Mouse (Mus musculus) testis, adult 2 months (tissue): Measurements from ENCODE around the gene Stat6. TPM values are rescaled to one million over a fixed set of nuclear protein-coding genes. Genes with fewer than 3 reads are reported as not detected.

Experiments
- H3K27ac ChIP-seq: fragments of 200-500 bp; 2 replicates; pipeline ENCODE4 v1.5.1; 2012; ENCODE audit warnings: low read depth, low read length; ENCODE audit not compliant: control insufficient read depth, insufficient read depth
- H3K27me3 ChIP-seq: fragments of 200-500 bp; 2 replicates; pipeline ENCODE4 v1.6.1; 2012; ENCODE audit warnings: mild to moderate bottlenecking, low read length, moderate library complexity; ENCODE audit not compliant: control insufficient read depth, insufficient read depth
- H3K36me3 ChIP-seq: fragments of 200-500 bp; 2 replicates; pipeline ENCODE4 v1.6.1; 2012; ENCODE audit warnings: mild to moderate bottlenecking, low read length; ENCODE audit not compliant: control insufficient read depth, insufficient read depth
- H3K4me1 ChIP-seq: fragments of 200-500 bp; 2 replicates; pipeline ENCODE4 v1.6.1; 2012; ENCODE audit warnings: low read length; ENCODE audit not compliant: control insufficient read depth, insufficient read depth
- H3K4me3 ChIP-seq: fragments of 200-500 bp; 2 replicates; pipeline ENCODE4 v1.5.1; 2012; ENCODE audit warnings: low read depth, mild to moderate bottlenecking, low read length, moderate library complexity, mixed read lengths; ENCODE audit not compliant: control insufficient read depth
- CTCF ChIP-seq: fragments of 200-500 bp; IDR thresholded peaks from 2 replicates; pipeline ENCODE4 v1.5.1; 2012; ENCODE audit warnings: low read depth, mild to moderate bottlenecking, inconsistent platforms, low read length, moderate library complexity; ENCODE audit not compliant: control insufficient read depth, insufficient read depth, insufficient replicate concordance
- POLR2A ChIP-seq: fragments of 200-500 bp; IDR thresholded peaks from 2 replicates; pipeline ENCODE4 v1.6.1; 2012; ENCODE audit warnings: low read depth, mild to moderate bottlenecking, inconsistent platforms, low read length, moderate library complexity; ENCODE audit not compliant: control insufficient read depth
- polyA plus RNA-seq: library from polyadenylated mRNA; depleted of rRNA; stranded (reverse); fragments of >200 nt; gene quantifications from 2 replicates; pipeline ENCODE4 v1.2.3, GENCODE M21; 2012

The Stat6 gene
- polyA plus RNA-seq, 1 experiment: 3.9 TPM

DNA sequence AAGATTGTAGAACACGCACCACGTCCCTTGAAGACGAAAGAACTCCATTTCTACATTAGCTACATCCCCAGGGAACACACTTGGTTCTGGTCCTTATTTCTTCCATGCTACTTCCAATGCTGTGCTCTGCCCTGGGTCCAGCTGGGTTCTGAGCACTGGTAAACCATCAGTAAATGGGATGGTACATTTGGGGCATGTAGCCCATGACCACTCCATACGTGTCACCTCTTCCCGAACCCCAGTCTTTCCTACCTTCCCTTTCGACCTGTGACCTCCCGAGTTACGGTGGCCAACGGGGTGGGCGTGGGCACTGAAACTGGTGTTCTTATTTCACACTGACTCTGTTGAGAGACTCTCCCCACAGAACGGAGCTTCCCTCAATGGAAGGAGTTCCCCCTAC lies 43.5 kb upstream of the Stat6 start:
- H3K27me3 ChIP-seq: no peaks in the 10 kb centered on the region
- peaks cover 16% of the 10 kb centered on the region for H3K4me1 ChIP-seq
- no peak overlapping the region for H3K4me3 ChIP-seq
- H3K36me3 ChIP-seq: no peaks in the 10 kb centered on the region
- TF ChIP-seq POLR2A (no peak), CTCF (no peak)
- peak overlapping the region; percentile 62 for H3K27ac ChIP-seq

DNA sequence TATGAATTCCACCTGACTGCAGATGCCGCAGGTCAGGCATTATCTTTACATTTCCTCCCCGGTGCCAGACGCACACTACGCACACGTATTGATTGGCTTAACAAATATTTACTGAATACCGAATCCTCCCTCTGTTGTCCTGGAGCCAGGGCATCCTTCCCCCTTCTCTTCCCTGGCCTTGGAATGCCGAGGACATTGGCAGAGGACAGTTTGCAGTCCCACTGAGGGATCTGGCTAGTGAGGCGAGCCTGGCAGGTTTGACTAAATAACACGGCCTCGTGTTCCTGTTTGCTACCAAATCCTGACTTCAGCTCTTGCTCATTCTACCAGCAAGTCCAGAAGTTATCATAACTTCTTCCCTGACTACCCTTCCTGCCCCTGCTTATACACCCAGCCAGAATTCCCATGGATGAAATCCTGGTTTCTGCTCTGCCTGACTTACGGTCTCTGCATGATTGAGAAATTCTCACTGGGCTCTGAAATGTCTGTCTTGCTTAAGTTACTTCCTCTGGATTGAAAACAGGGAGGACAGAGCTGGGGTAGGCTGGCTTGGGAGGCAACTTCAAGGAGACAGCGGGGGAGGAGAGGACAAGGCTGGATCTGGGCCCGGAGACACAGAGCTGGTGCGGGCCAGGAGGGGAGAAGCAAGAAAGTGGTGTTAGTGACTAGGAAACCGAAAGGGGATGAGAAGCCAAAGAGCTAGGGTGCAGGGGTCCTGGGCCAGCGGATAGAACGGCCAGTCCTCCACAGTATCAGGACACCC lies 42.8 kb upstream of the Stat6 start:
- TF ChIP-seq POLR2A (no peak), CTCF (no peak)
- peak overlapping the region; percentile 62 for H3K27ac ChIP-seq
- no peak overlapping the region for H3K4me3 ChIP-seq
- peaks cover 16% of the 10 kb centered on the region for H3K4me1 ChIP-seq
- no peaks in the 10 kb centered on the region for H3K27me3 ChIP-seq
- no peaks in the 10 kb centered on the region for H3K36me3 ChIP-seq

DNA sequence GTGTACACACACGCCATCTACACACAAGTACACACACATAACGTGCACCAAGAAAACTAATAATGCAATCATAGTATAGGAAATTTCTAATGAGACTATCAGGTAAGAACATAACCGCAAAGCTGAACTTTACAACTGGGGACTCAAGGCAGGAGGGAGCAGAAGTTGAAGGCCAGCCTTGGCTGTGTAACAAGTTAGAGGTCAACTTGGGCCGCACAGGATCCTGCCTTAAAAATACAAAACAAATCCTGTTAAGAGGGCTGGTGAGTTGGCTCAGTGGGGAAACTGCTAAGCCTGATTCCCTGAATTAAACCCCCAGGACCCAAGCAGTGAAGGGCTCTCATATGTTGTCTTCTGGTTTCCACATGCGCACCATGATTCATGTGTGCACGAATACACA lies 40.6 kb upstream of the Stat6 start:
- Histone ChIP-seq H3K36me3 (no peaks in the 10 kb centered on the region), H3K4me3 (no peak overlapping the region), H3K27ac (no peak overlapping the region), H3K4me1 (peaks cover 14% of the 10 kb centered on the region), H3K27me3 (no peaks in the 10 kb centered on the region)
- TF ChIP-seq POLR2A (no peak), CTCF (no peak)

DNA sequence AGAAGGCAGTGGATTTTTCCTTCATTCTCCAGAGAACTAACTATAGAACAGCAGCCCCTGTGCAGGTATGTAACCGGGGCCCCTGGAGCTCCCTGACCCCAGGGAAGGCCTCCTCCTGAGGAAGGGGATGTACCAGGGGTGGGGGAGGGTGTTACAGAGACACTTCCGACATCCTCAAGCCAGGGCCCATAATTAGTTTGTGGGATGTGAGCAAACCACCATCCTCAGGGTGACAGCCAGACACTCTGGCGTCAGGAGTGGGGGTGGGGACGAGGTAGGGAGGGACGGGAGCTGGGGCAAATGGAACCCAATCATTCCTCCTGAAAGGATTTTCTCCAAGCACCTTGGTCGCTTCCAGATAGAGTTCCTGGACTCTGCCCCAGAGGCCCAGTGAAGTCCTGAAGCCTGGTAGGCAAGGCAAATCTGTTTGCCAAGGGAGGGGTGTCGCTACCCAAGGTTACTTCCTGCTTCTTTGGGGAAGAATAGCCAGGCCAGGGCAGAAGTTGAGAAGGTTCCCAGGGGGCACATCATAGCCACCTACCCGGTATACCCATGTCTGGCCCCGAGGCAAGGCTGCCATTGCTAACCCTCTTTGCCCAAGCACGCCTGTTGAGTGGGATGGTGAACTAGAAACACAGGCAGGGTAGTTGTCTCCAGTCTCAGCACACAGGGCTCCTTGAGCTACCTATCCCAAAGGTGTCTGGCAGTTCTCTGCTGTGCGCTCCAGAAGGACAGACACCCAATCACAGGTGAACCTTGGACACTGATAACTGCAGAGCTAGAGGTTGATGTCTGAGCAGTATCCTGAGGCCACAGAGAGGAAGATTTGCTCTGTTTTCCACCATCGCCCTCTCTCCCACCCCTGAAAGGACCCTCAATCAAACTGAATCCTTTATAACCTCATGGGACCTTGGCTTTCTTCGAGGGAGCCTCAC lies 39.1 kb upstream of the Stat6 start:
- Histone ChIP-seq H3K4me3 (no peak overlapping the region), H3K27me3 (no peaks in the 10 kb centered on the region), H3K36me3 (no peaks in the 10 kb centered on the region), H3K27ac (peak overlapping the region; percentile 5; the same call in 1 of the 2 replicates), H3K4me1 (peaks cover 12% of the 10 kb centered on the region)
- TF ChIP-seq CTCF (no peak), POLR2A (no peak)

DNA sequence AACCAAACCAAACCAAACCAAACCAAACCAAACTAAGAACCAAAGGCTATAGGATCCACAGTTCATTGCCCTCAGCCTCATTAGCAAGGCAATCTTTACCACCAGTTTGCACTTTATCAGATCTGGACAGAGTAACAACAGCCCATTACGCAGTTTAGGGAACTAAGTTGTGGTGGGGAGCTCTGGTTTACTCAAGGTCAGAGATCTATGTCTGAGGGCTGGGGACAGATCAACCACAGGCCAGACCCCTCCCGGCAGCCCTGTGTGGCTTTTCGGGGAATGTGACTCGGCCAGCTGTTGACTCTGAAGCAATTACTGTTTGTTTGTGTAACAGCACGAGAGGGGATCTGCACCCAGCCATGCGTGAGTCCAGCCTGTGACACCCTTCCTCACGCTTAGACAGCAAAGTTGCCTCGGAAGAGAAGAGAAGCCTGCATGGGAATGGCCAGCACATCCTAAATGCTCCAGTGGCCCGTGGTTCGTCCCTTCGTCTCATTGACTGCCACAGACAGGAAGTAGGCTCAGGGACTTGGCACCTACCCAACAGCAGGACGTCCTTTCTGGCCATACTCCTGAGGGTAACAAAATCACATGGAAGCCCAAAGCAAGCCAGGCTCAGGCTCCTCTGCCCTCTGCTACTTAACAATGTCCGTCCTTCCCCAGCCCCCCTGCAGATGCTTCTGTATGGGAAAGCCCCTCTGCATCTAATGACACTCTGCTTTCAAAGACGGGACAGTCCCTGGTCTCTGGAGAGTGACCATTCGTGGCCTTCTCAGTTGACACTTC lies 38.1 kb upstream of the Stat6 start:
- H3K27me3 ChIP-seq: no peaks in the 10 kb centered on the region
- no peaks in the 10 kb centered on the region for H3K36me3 ChIP-seq
- H3K4me1 ChIP-seq: peaks cover 9% of the 10 kb centered on the region
- TF ChIP-seq CTCF (no peak), POLR2A (no peak)
- H3K27ac ChIP-seq: peak overlapping the region; percentile 45
- H3K4me3 ChIP-seq: no peak overlapping the region

DNA sequence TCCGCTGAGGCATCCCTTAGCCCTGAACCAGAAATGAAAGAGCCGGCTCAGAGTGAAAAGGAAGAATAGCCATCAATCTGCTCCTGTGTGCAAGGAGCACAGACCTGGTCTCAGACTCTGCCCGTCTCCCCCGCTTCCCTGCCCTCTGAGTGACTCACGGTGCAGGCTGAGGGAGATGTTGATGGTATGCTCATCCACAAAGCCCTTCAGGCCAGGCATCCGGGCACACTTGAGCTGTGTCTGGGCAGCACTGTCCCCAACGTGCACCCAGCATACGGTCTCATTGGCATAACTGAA lies 37.6 kb upstream of the Stat6 start:
- no peak overlapping the region for H3K4me3 ChIP-seq
- H3K27me3 ChIP-seq: no peaks in the 10 kb centered on the region
- no peak overlapping the region for H3K27ac ChIP-seq
- TF ChIP-seq CTCF (no peak), POLR2A (no peak)
- H3K36me3 ChIP-seq: no peaks in the 10 kb centered on the region
- peaks cover 9% of the 10 kb centered on the region for H3K4me1 ChIP-seq

DNA sequence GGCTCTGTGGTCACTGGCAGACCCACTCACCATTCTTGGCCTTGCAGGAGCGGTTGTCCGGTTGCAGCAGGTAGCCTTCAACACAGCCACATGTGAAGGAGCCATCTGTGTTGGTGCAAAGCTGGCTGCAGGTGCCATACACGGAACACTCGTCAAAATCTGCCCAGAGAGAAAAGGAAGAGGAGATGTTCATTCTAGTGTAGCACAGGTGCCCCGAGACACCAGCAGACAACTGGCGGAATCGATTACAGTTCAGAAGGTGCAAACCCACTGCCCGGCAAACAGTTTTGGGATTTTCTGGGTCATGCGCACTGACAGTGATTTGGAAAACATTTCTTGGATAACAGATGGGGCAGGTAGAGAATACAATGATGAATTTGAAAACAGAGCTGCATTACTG lies 37.0 kb upstream of the Stat6 start:
- Histone ChIP-seq H3K4me3 (no peak overlapping the region), H3K36me3 (no peaks in the 10 kb centered on the region), H3K27me3 (no peaks in the 10 kb centered on the region), H3K27ac (no peak overlapping the region), H3K4me1 (peaks cover 6% of the 10 kb centered on the region)
- no peak for TF ChIP-seq CTCF
- TF ChIP-seq POLR2A: no peak

DNA sequence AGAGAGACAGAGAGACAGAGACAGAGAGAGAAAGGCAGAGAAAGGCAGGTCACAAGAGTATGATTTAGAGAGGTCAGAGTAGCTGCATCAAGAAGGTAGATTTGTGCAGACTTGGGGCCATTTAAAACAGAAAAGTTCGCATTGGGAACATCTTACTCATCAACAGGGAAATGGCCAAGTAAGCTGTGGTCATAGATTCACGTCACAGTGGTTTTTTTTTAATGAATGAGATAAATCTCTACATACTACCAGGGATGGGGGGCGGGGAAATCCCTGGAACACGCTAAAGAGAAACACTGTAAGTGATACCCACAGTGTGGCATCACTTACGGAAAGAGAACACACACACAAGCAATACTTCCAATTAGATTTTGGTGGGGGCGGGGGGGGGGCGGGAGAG lies 35.7 kb upstream of the Stat6 start:
- H3K4me3 ChIP-seq: no peak overlapping the region
- TF ChIP-seq POLR2A: no peak
- TF ChIP-seq CTCF: no peak
- H3K27ac ChIP-seq: no peak overlapping the region
- H3K27me3 ChIP-seq: no peaks in the 10 kb centered on the region
- peaks cover 3% of the 10 kb centered on the region for H3K4me1 ChIP-seq
- H3K36me3 ChIP-seq: no peaks in the 10 kb centered on the region
